Mouse (Mus musculus) MEL (cell line): ENCODE data around the gene Alpk1.

Source experiments
- BHLHE40 ChIP-seq: IDR thresholded peaks from 2 replicates; pipeline ENCODE4 v1.6.1; 2012; ENCODE audit warnings: low read depth, mild to moderate bottlenecking, inconsistent platforms, low read length, improper control_type of control experiment, borderline replicate concordance
- CTCF ChIP-seq, 3 experiments: IDR thresholded peaks in 2 of 3; conservative IDR thresholded peaks in 1 of 3; 2 replicates each; pipeline ENCODE4 v1.5.1; 2011 to 2012; ENCODE audit warnings: low read length in 3 of 3, low read depth in 2 of 3, mild to moderate bottlenecking in 2 of 3, improper control_type of control experiment in 1 of 3, inconsistent platforms in 1 of 3, mixed read lengths in 1 of 3, moderate library complexity in 1 of 3; ENCODE audit not compliant: control insufficient read depth in 1 of 3, insufficient read depth in 1 of 3, poor library complexity in 1 of 3, severe bottlenecking in 1 of 3
- GATA1 ChIP-seq: IDR thresholded peaks from 2 replicates; pipeline ENCODE4 v1.6.1; 2011; ENCODE audit warnings: low read depth, low read length, improper control_type of control experiment
- MXI1 ChIP-seq: IDR thresholded peaks from 2 replicates; pipeline ENCODE4 v1.6.1; 2011; ENCODE audit warnings: mild to moderate bottlenecking, low read depth, low read length, improper control_type of control experiment
- MYC ChIP-seq: IDR thresholded peaks from 2 replicates; pipeline ENCODE4 v1.6.1; 2011; ENCODE audit warnings: low read depth, mild to moderate bottlenecking, low read length, improper control_type of control experiment, moderate library complexity
- NELFE ChIP-seq: IDR thresholded peaks from 2 replicates; pipeline ENCODE4 v1.6.1; 2011; ENCODE audit warnings: low read depth, low read length, improper control_type of control experiment
- POLR2A ChIP-seq, 2 experiments: IDR thresholded peaks; 2 replicates each; pipeline ENCODE4 v1.6.1; 2011 to 2012; ENCODE audit warnings: low read length in 2 of 2, mild to moderate bottlenecking in 2 of 2, control low read depth in 1 of 2, improper control_type of control experiment in 1 of 2, low read depth in 1 of 2, moderate library complexity in 1 of 2; ENCODE audit not compliant: control insufficient read depth in 1 of 2, insufficient read depth in 1 of 2, poor library complexity in 1 of 2
- SIN3A ChIP-seq: IDR thresholded peaks from 2 replicates; pipeline ENCODE4 v1.6.1; 2012; ENCODE audit warnings: low read length, improper control_type of control experiment, inconsistent platforms
- TBP ChIP-seq: IDR thresholded peaks from 2 replicates; pipeline ENCODE4 v1.8.0; 2011; ENCODE audit warnings: low read depth, low read length, improper control_type of control experiment
- USF1 ChIP-seq: IDR thresholded peaks from 2 replicates; pipeline ENCODE4 v1.6.1; 2014; ENCODE audit warnings: low read depth, mild to moderate bottlenecking, inconsistent platforms, low read length, improper control_type of control experiment, moderate library complexity
- ZKSCAN1 ChIP-seq: IDR thresholded peaks from 2 replicates; pipeline ENCODE4 v1.6.1; 2012; ENCODE audit warnings: low read depth, mild to moderate bottlenecking, inconsistent platforms, low read length, improper control_type of control experiment, moderate library complexity

- TF ChIP-seq CTCF (IDR thresholded peaks at IDR 0.05 in 2 of 3, conservative IDR thresholded peaks at IDR 0.05 in 1 of 3; ENCODE audit: control insufficient read depth in 1 of 3, insufficient read depth in 1 of 3, low read depth in 2 of 3, low read length in 3 of 3, poor library complexity in 1 of 3, severe bottlenecking in 1 of 3) = no peak
- TF ChIP-seq ZKSCAN1 = no peak
- no peak for TF ChIP-seq SIN3A
- no peak for TF ChIP-seq MYC
- no peak for TF ChIP-seq POLR2A (IDR thresholded peaks at IDR 0.05; ENCODE audit: control insufficient read depth in 1 of 2, insufficient read depth in 1 of 2, low read depth in 1 of 2, low read length in 2 of 2, poor library complexity in 1 of 2)
- no peak for TF ChIP-seq MXI1
- no peak for TF ChIP-seq NELFE
- no peak for TF ChIP-seq GATA1
- TF ChIP-seq TBP = no peak
- no peak for TF ChIP-seq USF1
- no peak for TF ChIP-seq BHLHE40
Measured at GRCm38 (mm10) chr3:127823886-127824863, 43.8 kb upstream of the Alpk1 start.
